Mouse (Mus musculus) heart, embryonic 10.5 days (tissue): Measurements from ENCODE around the gene Asb16. TPM values are rescaled to one million over a fixed set of nuclear protein-coding genes. Genes with fewer than 3 reads are reported as not detected.

Experiments
- DNase-seq: peaks from one replicate; pipeline ENCODE4 v3.0.0-alpha.2; 2017; ENCODE audit warnings: low spot score
- H3K27ac ChIP-seq: fragments of 300-500 bp; sonication (generic); 2 replicates; pipeline ENCODE4 v1.5.1; 2016; ENCODE audit warnings: mild to moderate bottlenecking
- H3K27me3 ChIP-seq: fragments of 300-500 bp; sonication (generic); 2 replicates; pipeline ENCODE4 v1.6.1; 2016; ENCODE audit warnings: mild to moderate bottlenecking; ENCODE audit not compliant: poor library complexity, insufficient read depth, severe bottlenecking
- H3K36me3 ChIP-seq: fragments of 300-500 bp; sonication (generic); 2 replicates; pipeline ENCODE4 v1.6.1; 2016; ENCODE audit warnings: mild to moderate bottlenecking, moderate library complexity
- H3K4me1 ChIP-seq: fragments of 300-500 bp; sonication (generic); 2 replicates; pipeline ENCODE4 v1.6.1; 2016; ENCODE audit warnings: mild to moderate bottlenecking
- H3K4me3 ChIP-seq: fragments of 300-500 bp; sonication (generic); 2 replicates; pipeline ENCODE4 v1.5.1; 2016; ENCODE audit warnings: mild to moderate bottlenecking, moderate library complexity
- H3K9me3 ChIP-seq: fragments of 300-500 bp; sonication (generic); 2 replicates; pipeline ENCODE4 v1.6.1; 2016; ENCODE audit warnings: mild to moderate bottlenecking, moderate library complexity
- WGBS: fragments of 180-500 bp; shearing (Covaris S2); methylation state at CpG from one replicate; pipeline ENCODE4 v1.1.7; 2016; 5-methylcytosine and 5-hydroxymethylcytosine counted together
- polyA plus RNA-seq: library from polyadenylated mRNA; unstranded; fragments of >200 nt; fragmentation: Nextera tagmentation; extraction: Ambion mirVana; gene quantifications from 2 replicates; pipeline ENCODE4 v1.2.1, GENCODE M21; 2016

Asb16 gene
- polyA plus RNA-seq, 1 experiment from 2014 or later, result 0.08 TPM

- Histone ChIP-seq H3K4me3 (peak overlapping the region; percentile 33), H3K4me1 (peaks cover 45% of the 10 kb centered on the region), H3K27ac (peak overlapping the region; percentile 60), H3K27me3 (no peaks in the 10 kb centered on the region), H3K9me3 (no peaks in the 10 kb centered on the region), H3K36me3 (peaks cover 82% of the 10 kb centered on the region)
- WGBS, result 42% methylated on average over 38 of the region's 38 CpGs
- peak; percentile 76 for DNase-seq
Observed at GRCm38 (mm10) chr11:102310768-102311695, 42.5 kb downstream of the Asb16 start.

- H3K27me3 ChIP-seq, result no peaks in the 10 kb centered on the region; the same call in 1 of the 2 replicates
- H3K27ac ChIP-seq, result no peak overlapping the region
- no peak overlapping the region for H3K4me3 ChIP-seq
- H3K4me1 ChIP-seq, result peaks cover 50% of the 10 kb centered on the region
- peaks cover 73% of the 10 kb centered on the region for H3K36me3 ChIP-seq
- no peaks in the 10 kb centered on the region for H3K9me3 ChIP-seq
- DNase-seq, result peak; percentile 71
- WGBS, result 82% methylated on average over 4 of the region's 4 CpGs
Observed at GRCm38 (mm10) chr11:102311966-102312365, 43.4 kb downstream of the Asb16 start.

GRCm38 (mm10) chr11:102312586-102312985 lies 44.0 kb downstream of the Asb16 start:
- Histone ChIP-seq H3K4me3 (no peak overlapping the region), H3K9me3 (no peaks in the 10 kb centered on the region), H3K27ac (no peak overlapping the region), H3K4me1 (peaks cover 50% of the 10 kb centered on the region), H3K36me3 (peaks cover 67% of the 10 kb centered on the region), H3K27me3 (no peaks in the 10 kb centered on the region; the same call in 1 of the 2 replicates)
- 86% methylated on average over 6 of the region's 6 CpGs for WGBS
- DNase-seq, result no peak

DNA sequence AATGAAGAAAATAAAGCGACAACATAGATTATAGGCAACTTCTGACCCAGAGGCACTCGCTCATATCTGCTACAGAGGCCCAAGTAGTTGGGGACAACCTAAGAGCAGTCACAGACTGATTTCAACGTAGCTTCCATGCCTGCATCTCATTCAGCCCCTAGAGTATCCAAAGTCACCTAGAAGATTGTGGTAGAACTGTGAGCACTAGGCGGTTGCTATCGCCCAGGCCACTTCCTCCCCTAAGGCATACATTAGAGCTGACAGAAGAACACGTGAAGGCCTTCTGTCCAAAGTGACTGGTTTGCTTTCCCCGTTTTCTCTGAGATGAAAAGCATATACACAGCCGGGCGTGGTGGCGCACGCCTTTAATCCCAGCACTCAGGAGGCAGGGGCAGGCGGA lies 45.8 kb downstream of the Asb16 start:
- H3K4me3 ChIP-seq, result no peak overlapping the region
- H3K9me3 ChIP-seq, result no peaks in the 10 kb centered on the region
- no peaks in the 10 kb centered on the region; the same call in 1 of the 2 replicates for H3K27me3 ChIP-seq
- peaks cover 43% of the 10 kb centered on the region for H3K4me1 ChIP-seq
- DNase-seq, result no peak
- WGBS, result 89% methylated on average over 12 of the region's 12 CpGs
- H3K36me3 ChIP-seq, result peaks cover 56% of the 10 kb centered on the region
- H3K27ac ChIP-seq, result no peak overlapping the region

- Histone ChIP-seq H3K27ac (peak overlapping the region; percentile 100), H3K27me3 (no peaks in the 10 kb centered on the region; the same call in 1 of the 2 replicates), H3K4me1 (peaks cover 35% of the 10 kb centered on the region), H3K9me3 (no peaks in the 10 kb centered on the region), H3K4me3 (peak overlapping the region; percentile 99), H3K36me3 (peaks cover 40% of the 10 kb centered on the region)
- 22% methylated on average over 14 of the region's 14 CpGs for WGBS
- DNase-seq, result no peak
Observed at GRCm38 (mm10) chr11:102315690-102316571, 47.4 kb downstream of the Asb16 start.

GRCm38 (mm10) chr11:102316572-102317297 lies 48.2 kb downstream of the Asb16 start:
- Histone ChIP-seq H3K9me3 (no peaks in the 10 kb centered on the region), H3K27ac (peak overlapping the region; percentile 100), H3K4me3 (peak overlapping the region; percentile 99), H3K36me3 (peaks cover 32% of the 10 kb centered on the region), H3K4me1 (peaks cover 28% of the 10 kb centered on the region), H3K27me3 (no peaks in the 10 kb centered on the region; the same call in 1 of the 2 replicates)
- peak; percentile 96 for DNase-seq
- WGBS, result under 1% methylated on average over 77 of the region's 80 CpGs

DNA sequence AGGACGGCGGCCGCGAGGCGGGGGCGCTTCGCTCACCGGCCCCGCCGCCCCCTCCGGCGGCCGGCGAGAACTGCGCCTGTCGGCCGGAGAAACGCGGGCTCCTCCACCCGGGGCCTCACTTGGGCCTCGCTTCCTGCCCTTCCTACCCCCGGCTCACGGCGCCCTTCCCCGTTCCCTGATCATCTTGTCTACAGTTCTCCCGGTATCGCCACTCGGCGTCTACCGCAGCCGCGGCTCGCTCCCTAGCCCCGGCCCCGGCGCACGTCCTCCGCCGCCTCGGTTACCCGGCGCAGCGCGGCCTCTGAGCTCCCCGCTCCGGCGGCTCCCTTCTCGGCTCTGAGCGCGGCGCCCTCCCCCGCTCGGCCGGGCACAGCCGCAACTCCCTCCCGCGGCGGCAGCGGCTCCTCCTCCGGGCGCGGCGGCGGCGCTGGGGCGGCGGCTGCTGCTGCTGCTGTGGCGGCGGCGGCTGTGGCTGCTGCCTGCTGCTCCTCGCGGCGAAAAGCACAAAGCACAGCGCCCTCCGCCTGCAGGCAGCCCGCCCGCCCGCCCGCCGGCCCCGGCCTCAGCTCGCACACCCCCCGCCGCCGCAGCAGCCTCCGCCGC lies 48.9 kb downstream of the Asb16 start:
- Histone ChIP-seq H3K4me3 (peak overlapping the region; percentile 99), H3K27ac (peak overlapping the region; percentile 100), H3K4me1 (peaks cover 28% of the 10 kb centered on the region), H3K36me3 (peaks cover 26% of the 10 kb centered on the region), H3K9me3 (no peaks in the 10 kb centered on the region), H3K27me3 (no peaks in the 10 kb centered on the region; the same call in 1 of the 2 replicates)
- DNase-seq, result peak; percentile 79
- under 1% methylated on average over 80 of the region's 87 CpGs for WGBS

DNA sequence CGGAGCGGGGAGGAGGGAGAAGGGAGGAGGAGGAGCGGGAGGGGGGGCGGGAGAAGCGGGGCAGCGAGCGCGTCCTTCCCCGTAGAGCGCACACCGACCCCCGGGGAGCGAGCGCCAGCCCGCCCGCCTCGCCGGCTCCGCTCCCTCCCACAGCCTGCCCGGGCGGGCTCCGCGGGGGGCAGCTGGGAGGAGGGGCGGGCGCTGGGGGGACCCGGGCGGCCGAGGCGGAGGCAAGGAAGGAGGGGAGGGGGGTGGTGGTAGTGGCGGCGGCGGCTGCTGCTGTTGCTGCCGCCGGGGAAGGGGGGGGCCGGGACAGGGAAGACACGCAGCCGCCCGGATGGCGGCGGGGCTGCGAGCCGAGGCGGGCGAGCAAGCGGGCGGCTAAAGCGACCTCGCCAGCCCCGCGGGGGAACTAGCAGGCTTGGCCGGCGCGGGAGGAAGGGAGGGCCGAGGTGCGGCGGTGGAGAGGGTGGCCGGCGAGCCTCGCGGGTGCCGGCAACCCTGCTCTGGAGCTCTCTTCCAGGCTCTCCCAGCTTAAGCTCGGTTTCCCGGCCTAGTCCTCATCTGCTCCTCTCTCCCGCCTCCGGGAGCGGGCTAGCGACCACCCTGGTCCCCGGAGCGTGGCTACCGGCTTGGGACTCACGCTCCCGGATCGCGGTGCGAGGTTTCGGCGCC lies 49.5 kb downstream of the Asb16 start:
- Histone ChIP-seq H3K4me1 (peaks cover 28% of the 10 kb centered on the region), H3K27ac (peak overlapping the region; percentile 100), H3K4me3 (peak overlapping the region; percentile 99), H3K9me3 (no peaks in the 10 kb centered on the region), H3K36me3 (peaks cover 19% of the 10 kb centered on the region), H3K27me3 (no peaks in the 10 kb centered on the region; the same call in 1 of the 2 replicates)
- WGBS, result under 1% methylated on average over 50 of the region's 77 CpGs
- DNase-seq, result peak; percentile 89

GRCm38 (mm10) chr11:102318576-102319409 lies 50.2 kb downstream of the Asb16 start:
- H3K4me1 ChIP-seq, result peaks cover 25% of the 10 kb centered on the region
- under 1% methylated on average over 81 of the region's 84 CpGs for WGBS
- DNase-seq, result peak; percentile 86

GRCm38 (mm10) chr11:102319410-102319792 lies 50.9 kb downstream of the Asb16 start, which contains the start of gene Ubtf:
Gene Ubtf, minus strand, starts transcription at chr11:102319742.
- DNase-seq, result peak; percentile 90
- WGBS, result 0% methylated on average over 25 of the region's 25 CpGs
- Histone ChIP-seq H3K36me3 (peaks cover 6% of the 10 kb centered on the region), H3K9me3 (no peaks in the 10 kb centered on the region), H3K27ac (peak within 1 kb of the TSS; percentile 100), H3K4me3 (peak within 1 kb of the TSS; percentile 99), H3K4me1 (peaks cover 25% of the 10 kb centered on the region), H3K27me3 (no peaks in the 10 kb centered on the region; the same call in 1 of the 2 replicates)

More at GRCm38 (mm10) chr11:102318576-102319409, 50.2 kb downstream of the Asb16 start:
- Histone ChIP-seq H3K36me3 (peaks cover 12% of the 10 kb centered on the region), H3K4me3 (peak overlapping the region; percentile 99), H3K27me3 (no peaks in the 10 kb centered on the region; the same call in 1 of the 2 replicates), H3K27ac (peak overlapping the region; percentile 100), H3K9me3 (no peaks in the 10 kb centered on the region)
